Mouse (Mus musculus) hindbrain, postnatal 0 days (tissue): ENCODE results near the gene Btn2a2. TPM values are rescaled to one million over a fixed set of nuclear protein-coding genes. Genes with fewer than 3 reads are reported as not detected.
A peak's percentile ranks its signal among the peaks of the same experiment; 100 is the strongest.

Source experiments
- ATAC-seq: fragments of 200-750 bp; cut with Nextera tagmentation; 2 replicates; pipeline ENCODE4 v1.8.0; 2017; ENCODE audit warnings: mild to moderate bottlenecking, moderate TSS enrichment, moderate library complexity
- DNase-seq: peaks from one replicate; pipeline ENCODE4 v3.0.0-alpha.2; 2015; ENCODE audit warnings: low spot score
- H3K27ac ChIP-seq: fragments of 300-500 bp; sonication (generic); 2 replicates; pipeline ENCODE4 v1.5.1; 2014; ENCODE audit warnings: mild to moderate bottlenecking
- H3K27me3 ChIP-seq: fragments of 300-500 bp; sonication (generic); 2 replicates; pipeline ENCODE4 v1.6.1; 2014; ENCODE audit warnings: low read length, mixed read lengths; ENCODE audit not compliant: insufficient read depth
- H3K36me3 ChIP-seq: fragments of 300-500 bp; sonication (generic); 2 replicates; pipeline ENCODE4 v1.6.1; 2014; ENCODE audit warnings: low read length, mixed read lengths; ENCODE audit not compliant: insufficient read depth
- H3K4me1 ChIP-seq: fragments of 300-500 bp; sonication (generic); 2 replicates; pipeline ENCODE4 v1.6.1; 2014; ENCODE audit warnings: antibody characterized with exemption, low read length, mixed read lengths; ENCODE audit not compliant: insufficient read depth
- H3K4me2 ChIP-seq: fragments of 300-500 bp; sonication (generic); 2 replicates; pipeline ENCODE4 v1.6.1; 2014; ENCODE audit warnings: low read depth, mild to moderate bottlenecking, low read length, moderate library complexity, mixed read lengths
- H3K4me3 ChIP-seq: fragments of 300-500 bp; sonication (generic); 2 replicates; pipeline ENCODE4 v1.5.1; 2014; ENCODE audit warnings: low read length
- H3K9ac ChIP-seq: fragments of 300-500 bp; sonication (generic); replicated peaks from 2 replicates; pipeline ENCODE4 v1.6.1; 2014; ENCODE audit warnings: mild to moderate bottlenecking, low read length, moderate library complexity, mixed read lengths
- H3K9me3 ChIP-seq: fragments of 300-500 bp; sonication (generic); 2 replicates; pipeline ENCODE4 v1.6.1; 2016; ENCODE audit warnings: low read length, mixed read lengths
- CTCF ChIP-seq: IDR thresholded peaks from 2 replicates; pipeline ENCODE4 v1.5.1; 2016; ENCODE audit warnings: antibody characterized with exemption, control low read depth, low read depth
- WGBS: fragments of 180-500 bp; shearing (Covaris S2); extraction: QIAGEN DNeasy Blood & Tissue Kit; methylation state at CpG from one replicate; pipeline ENCODE4 v1.1.7; 2014; 5-methylcytosine and 5-hydroxymethylcytosine counted together
- polyA plus RNA-seq: library from polyadenylated mRNA; unstranded; fragments of >200 nt; fragmentation: Nextera tagmentation; extraction: Ambion mirVana; gene quantifications from 2 replicates; pipeline ENCODE4 v1.2.1, GENCODE M21; 2015
- total RNA-seq: library from RNA; depleted of rRNA; stranded (reverse); fragments of >200 nt; gene quantifications from 2 replicates; pipeline ENCODE4 v1.2.3, GENCODE M21; 2014

Btn2a2 gene
- total and polyA plus RNA-seq, 2 experiments from 2014 or later: 0.11 TPM; not detected in 1

DNA sequence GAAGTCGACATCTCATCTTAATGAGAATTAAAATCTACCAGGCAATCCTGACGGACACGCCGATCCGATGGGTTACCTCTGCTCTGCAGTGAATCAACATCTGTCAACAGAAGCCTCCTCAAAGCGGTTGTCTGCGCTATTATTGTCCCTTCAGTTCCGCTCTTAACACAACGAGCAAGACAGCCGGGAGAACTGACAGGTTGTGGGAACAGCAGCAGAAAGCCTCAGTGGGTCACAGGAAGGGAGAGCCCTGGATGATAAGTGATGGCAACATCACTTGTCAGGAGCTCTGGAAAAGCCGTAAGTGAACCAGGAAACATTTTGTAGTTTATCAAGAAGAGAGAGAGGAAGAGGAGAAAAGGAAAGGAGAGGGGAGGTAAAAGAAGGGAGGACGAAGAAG lies 53.0 kb downstream of the Btn2a2 start:
- Histone ChIP-seq H3K27ac (no peak overlapping the region), H3K4me3 (peak overlapping the region; percentile 52), H3K36me3 (no peaks in the 10 kb centered on the region), H3K9ac (peak overlapping the region; percentile 50), H3K4me2 (peak overlapping the region; percentile 80), H3K27me3 (no peaks in the 10 kb centered on the region), H3K4me1 (no peaks in the 10 kb centered on the region; the same call in 1 of the 2 replicates), H3K9me3 (no peaks in the 10 kb centered on the region)
- 4% methylated on average over 12 of the region's 12 CpGs for WGBS
- no peak for TF ChIP-seq CTCF
- DNase-seq (no peak), ATAC-seq (no peak)

DNA sequence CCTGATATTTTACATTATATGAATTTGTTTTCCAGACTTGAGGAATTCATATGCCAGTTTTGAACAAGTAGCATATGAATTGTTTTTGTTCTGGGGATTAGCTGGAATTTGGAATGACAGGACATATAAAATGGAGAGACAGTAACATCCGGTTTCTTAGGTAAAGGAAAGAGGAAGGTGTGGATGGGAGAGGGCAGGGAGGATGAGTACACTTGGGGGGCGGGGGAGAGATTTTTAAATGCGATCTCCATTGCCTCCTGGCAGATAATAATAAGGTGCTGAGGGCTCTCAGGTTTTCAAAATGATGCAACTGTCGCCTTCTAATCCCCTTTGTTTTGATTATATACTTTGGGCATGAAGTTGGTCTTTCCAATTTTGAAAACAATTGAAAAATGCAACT lies 53.4 kb downstream of the Btn2a2 start:
- H3K4me3 ChIP-seq: peak overlapping the region; percentile 52
- H3K27ac ChIP-seq: no peak overlapping the region
- peak overlapping the region; percentile 50 for H3K9ac ChIP-seq
- DNase-seq (no peak), ATAC-seq (no peak)
- H3K9me3 ChIP-seq: no peaks in the 10 kb centered on the region
- H3K4me2 ChIP-seq: peak overlapping the region; percentile 80
- TF ChIP-seq CTCF: no peak
- no peaks in the 10 kb centered on the region for H3K36me3 ChIP-seq
- H3K27me3 ChIP-seq: no peaks in the 10 kb centered on the region
- no peaks in the 10 kb centered on the region; the same call in 1 of the 2 replicates for H3K4me1 ChIP-seq
- WGBS: 25% methylated on average over 4 of the region's 4 CpGs

DNA sequence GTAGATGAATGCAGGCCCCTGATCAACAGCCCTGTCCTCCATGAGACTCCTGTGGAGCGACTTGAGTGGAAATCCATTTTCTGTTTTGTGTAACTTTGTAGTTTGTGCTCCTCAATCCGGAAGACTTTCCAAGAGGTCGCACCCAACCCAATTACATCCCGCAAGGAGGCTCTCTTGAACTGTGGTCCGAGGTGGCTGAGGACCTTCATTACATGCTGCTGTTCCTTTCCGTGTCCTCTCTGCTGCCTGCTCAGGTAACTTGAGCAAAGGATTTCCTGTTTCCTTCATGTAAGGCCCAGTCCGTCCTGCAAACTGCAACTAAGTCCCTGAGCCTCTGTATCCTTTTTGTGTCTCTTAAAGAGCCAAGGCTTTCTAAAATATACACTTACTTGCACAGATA lies 54.2 kb downstream of the Btn2a2 start:
- TF ChIP-seq CTCF: no peak
- no peaks in the 10 kb centered on the region for H3K36me3 ChIP-seq
- H3K27me3 ChIP-seq: no peaks in the 10 kb centered on the region
- no peak overlapping the region for H3K27ac ChIP-seq
- no peaks in the 10 kb centered on the region for H3K9me3 ChIP-seq
- no peak overlapping the region for H3K4me3 ChIP-seq
- DNase-seq: no peak
- peak overlapping the region; percentile 35 for H3K4me2 ChIP-seq
- 26% methylated on average over 7 of the region's 7 CpGs for WGBS
- no peaks in the 10 kb centered on the region; the same call in 1 of the 2 replicates for H3K4me1 ChIP-seq
- H3K9ac ChIP-seq: no peak overlapping the region
- no peak for ATAC-seq

GRCm38 (mm10) chr13:23433801-23434200 lies 54.9 kb downstream of the Btn2a2 start:
- WGBS: 42% methylated on average over 5 of the region's 5 CpGs
- ATAC-seq: no peak
- no peaks in the 10 kb centered on the region; the same call in 1 of the 2 replicates for H3K4me1 ChIP-seq

GRCm38 (mm10) chr13:23433206-23433605 lies 55.5 kb downstream of the Btn2a2 start:
- H3K27me3 ChIP-seq: no peaks in the 10 kb centered on the region
- H3K4me3 ChIP-seq: peak overlapping the region; percentile 61
- ATAC-seq (no peak), DNase-seq (no peak)
- TF ChIP-seq CTCF: no peak
- peak overlapping the region; percentile 77 for H3K4me2 ChIP-seq
- H3K36me3 ChIP-seq: no peaks in the 10 kb centered on the region
- peak overlapping the region; percentile 85; the same call in 1 of the 2 replicates for H3K27ac ChIP-seq
- no peaks in the 10 kb centered on the region; the same call in 1 of the 2 replicates for H3K4me1 ChIP-seq
- WGBS: 14% methylated on average over 5 of the region's 5 CpGs
- no peaks in the 10 kb centered on the region for H3K9me3 ChIP-seq
- H3K9ac ChIP-seq: 0 out of 2 replicates have a peak overlapping the region, but pooled peaks have one; percentile 40

More at GRCm38 (mm10) chr13:23433801-23434200, 54.9 kb downstream of the Btn2a2 start:
- Histone ChIP-seq H3K27me3 (no peaks in the 10 kb centered on the region), H3K9ac (no peak overlapping the region), H3K9me3 (no peaks in the 10 kb centered on the region), H3K4me2 (peak overlapping the region; percentile 77), H3K4me3 (no peak overlapping the region; the same call in 1 of the 2 replicates), H3K36me3 (no peaks in the 10 kb centered on the region), H3K27ac (no peak overlapping the region)
- no peak for TF ChIP-seq CTCF
- no peak for DNase-seq

DNA sequence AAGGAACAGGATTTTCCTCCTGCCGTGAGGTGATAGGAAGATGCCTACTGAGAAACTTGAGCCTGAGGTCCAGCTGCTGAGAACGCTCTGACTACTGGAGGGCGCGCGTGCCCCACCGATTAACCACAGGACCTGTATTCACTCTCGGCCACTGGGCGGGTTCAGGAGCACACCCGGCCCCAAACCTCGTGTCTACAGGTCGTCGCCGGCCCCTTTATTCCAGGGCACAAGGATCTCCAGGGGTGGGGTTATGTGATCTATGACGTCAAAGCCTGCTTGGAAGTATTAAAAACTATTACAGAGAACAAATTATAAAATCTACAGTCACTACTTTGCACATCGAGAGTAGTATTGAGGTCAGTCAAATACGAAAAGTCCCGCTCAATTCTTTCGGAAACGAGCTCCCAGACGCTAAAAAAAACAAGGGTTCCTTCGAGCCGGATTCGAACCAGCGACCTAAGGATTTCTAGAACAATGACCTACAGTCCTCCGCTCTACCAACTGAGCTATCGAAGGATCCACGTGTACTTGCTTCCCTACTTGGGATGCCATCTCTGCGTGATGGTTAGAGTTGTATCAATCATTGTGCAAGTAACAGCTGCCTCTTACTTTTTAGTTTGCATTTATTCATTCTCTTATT lies 56.0 kb downstream of the Btn2a2 start:
- Histone ChIP-seq H3K9me3 (no peaks in the 10 kb centered on the region), H3K4me3 (peak overlapping the region; percentile 61), H3K36me3 (no peaks in the 10 kb centered on the region), H3K4me1 (no peaks in the 10 kb centered on the region; the same call in 1 of the 2 replicates), H3K9ac (peak overlapping the region; percentile 40; the same call in 1 of the 2 replicates), H3K4me2 (peak overlapping the region; percentile 77), H3K27me3 (no peaks in the 10 kb centered on the region), H3K27ac (peak overlapping the region; percentile 85)
- ATAC-seq (peak; percentile 95), DNase-seq (peak; percentile 97)
- peak; percentile 85 for TF ChIP-seq CTCF
- WGBS: under 1% methylated on average over 28 of the region's 28 CpGs

- ATAC-seq (peak; percentile 71), DNase-seq (peak; percentile 89)
- TF ChIP-seq CTCF: no peak; the same call in 1 of the 2 replicates
- Histone ChIP-seq H3K9ac (peak overlapping the region; percentile 40), H3K4me2 (peak overlapping the region; percentile 77), H3K27ac (peak overlapping the region; percentile 85), H3K36me3 (no peaks in the 10 kb centered on the region), H3K4me1 (no peaks in the 10 kb centered on the region; the same call in 1 of the 2 replicates), H3K9me3 (no peaks in the 10 kb centered on the region), H3K27me3 (no peaks in the 10 kb centered on the region), H3K4me3 (peak overlapping the region; percentile 61)
- under 1% methylated on average over 15 of the region's 15 CpGs for WGBS
Observed at GRCm38 (mm10) chr13:23431351-23431771, 57.3 kb downstream of the Btn2a2 start.
